Mouse (Mus musculus) heart, adult 2 months (tissue): ENCODE measurements around the gene Frmd7.

ENCODE experiments used
- CTCF ChIP-seq: fragments of 200-600 bp; IDR thresholded peaks from 2 replicates; pipeline ENCODE4 v1.8.1; 2022; ENCODE audit warnings: antibody characterized with exemption, mild to moderate bottlenecking, moderate library complexity
- EP300 ChIP-seq: fragments of 200-500 bp; IDR thresholded peaks from 2 replicates; pipeline ENCODE4 v1.6.1; 2011; ENCODE audit warnings: low read depth, low read length, control low read depth; ENCODE audit not compliant: insufficient read depth
- POLR2A ChIP-seq: fragments of 200-500 bp; IDR thresholded peaks from 2 replicates; pipeline ENCODE4 v1.6.1; 2011; ENCODE audit warnings: mild to moderate bottlenecking, low read depth, low read length, control low read depth; ENCODE audit not compliant: insufficient read depth

- no peak for TF ChIP-seq EP300
- no peak for TF ChIP-seq CTCF
- no peak for TF ChIP-seq POLR2A
Measured at GRCm38 (mm10) chrX:50863771-50864170, 78.7 kb downstream of the Frmd7 start.
